Mouse (Mus musculus): ENCODE data around the gene Slc4a3. TPM values are rescaled to one million over a fixed set of nuclear protein-coding genes. Genes with fewer than 3 reads are reported as not detected.

The Slc4a3 gene
- polyA plus RNA-seq, 1 experiment from 2014 or later, result 14.2 TPM

DNA sequence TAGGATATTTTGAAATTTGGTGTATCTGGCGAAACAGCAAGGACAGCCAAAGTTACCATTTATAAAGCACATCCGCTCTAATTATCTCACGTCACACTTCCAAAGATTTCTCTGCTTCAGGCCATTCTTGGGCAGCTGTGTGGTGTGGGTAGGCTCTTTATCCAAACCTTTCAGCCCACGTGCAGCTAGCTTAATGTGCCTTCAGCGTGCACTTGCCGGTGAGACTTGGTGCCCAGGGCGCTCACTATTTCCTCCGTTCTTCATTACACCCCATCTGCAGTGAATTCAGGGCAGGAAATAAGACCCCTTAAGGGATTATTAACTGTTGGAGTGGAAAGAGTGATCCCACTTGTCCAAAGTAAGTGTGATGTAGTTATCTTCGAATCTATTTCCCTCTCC, 63.2 kb downstream of the Slc4a3 start:
- ATAC-seq (replicated peaks; ENCODE audit: insufficient number of reproducible peaks, low FRiP score, low TSS enrichment), result no peak
- Histone ChIP-seq H3K27ac (ENCODE audit: low read depth, low read length) (no peak overlapping the region), H3K36me3 (ENCODE audit: control insufficient read depth, insufficient read depth, low read length) (no peaks in the 10 kb centered on the region), H3K9me3 (replicated peaks; ENCODE audit: control insufficient read depth, low read length) (no peaks in the 10 kb centered on the region), H3K9ac (ENCODE audit: low read depth, low read length) (no peak overlapping the region), H3K4me2 (no peak overlapping the region), H3K27me3 (ENCODE audit: control insufficient read depth, insufficient read depth, low read length) (no peaks in the 10 kb centered on the region), H3K4me1 (ENCODE audit: control insufficient read depth, insufficient read depth, low read length) (no peaks in the 10 kb centered on the region), H3K4me3 (ENCODE audit: low read depth, low read length) (no peak overlapping the region)
- WGBS (ENCODE audit: insufficient replicate concordance), result 82% methylated on average over 9 of the region's 9 CpGs

DNA sequence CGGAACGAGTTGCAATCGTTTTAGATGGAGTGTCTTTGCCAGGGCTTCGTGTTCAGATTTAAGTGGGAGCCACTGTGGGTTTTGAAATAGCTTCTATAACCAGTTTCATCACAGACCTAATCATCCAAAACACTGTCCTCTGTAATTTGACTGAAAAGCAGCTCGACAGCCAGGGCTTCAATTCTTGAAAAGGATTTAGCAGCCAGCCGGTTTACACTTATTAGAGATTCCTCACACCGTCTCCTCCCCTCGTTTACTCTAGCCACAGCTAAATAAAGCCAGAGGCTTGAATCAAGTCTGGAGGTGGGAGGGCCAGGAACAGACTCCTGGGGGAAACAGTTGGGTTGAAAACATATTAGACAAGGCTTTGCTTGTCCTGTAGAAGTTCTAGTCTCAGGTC, 64.5 kb downstream of the Slc4a3 start:
- Histone ChIP-seq H3K4me2 (no peak overlapping the region), H3K4me3 (ENCODE audit: low read depth, low read length) (no peak overlapping the region), H3K4me1 (ENCODE audit: control insufficient read depth, insufficient read depth, low read length) (no peaks in the 10 kb centered on the region), H3K36me3 (ENCODE audit: control insufficient read depth, insufficient read depth, low read length) (no peaks in the 10 kb centered on the region), H3K27ac (ENCODE audit: low read depth, low read length) (no peak overlapping the region), H3K27me3 (ENCODE audit: control insufficient read depth, insufficient read depth, low read length) (no peaks in the 10 kb centered on the region), H3K9ac (ENCODE audit: low read depth, low read length) (no peak overlapping the region), H3K9me3 (replicated peaks; ENCODE audit: control insufficient read depth, low read length) (no peaks in the 10 kb centered on the region; the same call in 1 of the 2 replicates)
- WGBS (ENCODE audit: insufficient replicate concordance), result 51% methylated on average over 8 of the region's 8 CpGs
- no peak for ATAC-seq (replicated peaks; ENCODE audit: insufficient number of reproducible peaks, low FRiP score, low TSS enrichment)

Other genes with a start within 250 kb of the Slc4a3 start
- 119 and 121 TPM in 2 replicates for gene Dnpep, start 228.3 kb upstream of the Slc4a3 start, polyA plus RNA-seq (2014; fragmentation: Nextera tagmentation; extraction: Ambion mirVana)
- 428 and 477 TPM in 2 replicates for gene Des, start 185.9 kb upstream of the Slc4a3 start, polyA plus RNA-seq (2014; fragmentation: Nextera tagmentation; extraction: Ambion mirVana)
- 60.7 and 66.5 TPM in 2 replicates for gene Speg, start 171.0 kb upstream of the Slc4a3 start, polyA plus RNA-seq (2014; fragmentation: Nextera tagmentation; extraction: Ambion mirVana)
- gene Gmppa, start 110.3 kb upstream of the Slc4a3 start, polyA plus RNA-seq (2014; fragmentation: Nextera tagmentation; extraction: Ambion mirVana), result 49.8 and 57.2 TPM in 2 replicates
- gene Asic4, start 95.8 kb upstream of the Slc4a3 start, polyA plus RNA-seq (2014; fragmentation: Nextera tagmentation; extraction: Ambion mirVana), result 0.11 TPM in 2 replicates
- 21.4 and 24.6 TPM in 2 replicates for gene Chpf, start 67.0 kb upstream of the Slc4a3 start, polyA plus RNA-seq (2014; fragmentation: Nextera tagmentation; extraction: Ambion mirVana)
- gene Tmem198, start 66.7 kb upstream of the Slc4a3 start, polyA plus RNA-seq (2014; fragmentation: Nextera tagmentation; extraction: Ambion mirVana), result 0.14 and 0.54 TPM in 2 replicates
- 98.8 and 102 TPM in 2 replicates for gene Obsl1, start 39.8 kb upstream of the Slc4a3 start, polyA plus RNA-seq (2014; fragmentation: Nextera tagmentation; extraction: Ambion mirVana)
- gene Inha, start 39.2 kb upstream of the Slc4a3 start, polyA plus RNA-seq (2014; fragmentation: Nextera tagmentation; extraction: Ambion mirVana), result 4.0 and 4.8 TPM in 2 replicates
- gene Stk11ip, start 24.7 kb upstream of the Slc4a3 start, polyA plus RNA-seq (2014; fragmentation: Nextera tagmentation; extraction: Ambion mirVana), result 9.1 and 11.6 TPM in 2 replicates

Measured in heart, embryonic 11.5 days (tissue).